Mouse (Mus musculus): ENCODE data around the gene Mob1b. TPM values are rescaled to one million over a fixed set of nuclear protein-coding genes. Genes with fewer than 3 reads are reported as not detected.

Gene Mob1b
- polyA plus RNA-seq, 1 experiment from 2014 or later, result 13.2 TPM

GRCm38 (mm10) chr5:88764430-88764986 is 43.9 kb downstream of the Mob1b start:
- WGBS, result under 1% methylated on average over 23 of the region's 23 CpGs
- H3K36me3 ChIP-seq (replicated peaks), result peaks cover 38% of the 10 kb centered on the region
- peak overlapping the region; percentile 96 for H3K27ac ChIP-seq (replicated peaks)
- DNase-seq (ENCODE audit: low spot score), result no peak
- H3K9me3 ChIP-seq, result no peaks in the 10 kb centered on the region
- no peaks in the 10 kb centered on the region for H3K27me3 ChIP-seq (replicated peaks; ENCODE audit: low read depth, poor library complexity, severe bottlenecking)
- peak overlapping the region; percentile 79 for H3K4me3 ChIP-seq
- H3K4me1 ChIP-seq, result peaks cover 21% of the 10 kb centered on the region

DNA sequence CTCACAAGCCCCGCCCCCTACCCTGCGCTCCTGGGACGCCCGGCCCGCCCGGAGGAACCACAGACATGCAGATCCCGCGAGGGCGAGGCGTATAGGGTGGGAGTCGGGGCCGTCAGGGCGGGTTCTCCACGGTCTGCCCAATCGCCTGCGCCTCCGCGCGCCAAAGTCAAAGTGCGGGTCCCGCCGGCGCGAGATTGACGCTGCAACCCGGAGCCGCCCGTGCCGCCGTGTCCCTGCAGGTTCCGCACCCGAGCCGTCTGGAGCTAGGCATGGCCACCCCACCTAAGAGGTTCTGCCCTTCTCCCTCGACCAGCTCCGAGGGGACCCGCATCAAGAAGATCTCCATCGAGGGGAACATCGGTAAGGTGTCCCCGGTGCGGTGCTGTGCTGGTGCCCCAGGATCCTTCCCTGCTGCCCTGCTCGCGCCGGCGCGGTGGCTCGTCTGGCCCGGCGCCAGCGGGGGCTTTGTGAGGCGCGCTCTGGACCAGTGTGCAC is 44.4 kb downstream of the Mob1b start, which contains the start of gene Dck:
Gene Dck (plus strand): TSS at position 10 of the 495 bp plus-strand sequence.
- H3K27ac ChIP-seq (replicated peaks), result peak within 1 kb of the TSS; percentile 96
- no peaks in the 10 kb centered on the region for H3K9me3 ChIP-seq
- H3K4me3 ChIP-seq, result peak within 1 kb of the TSS; percentile 79
- H3K27me3 ChIP-seq (replicated peaks; ENCODE audit: low read depth, poor library complexity, severe bottlenecking), result no peaks in the 10 kb centered on the region
- peaks cover 41% of the 10 kb centered on the region for H3K36me3 ChIP-seq (replicated peaks)
- DNase-seq (ENCODE audit: low spot score), result peak; percentile 100
- H3K4me1 ChIP-seq, result peaks cover 21% of the 10 kb centered on the region
- under 1% methylated on average over 51 of the region's 51 CpGs for WGBS

DNA sequence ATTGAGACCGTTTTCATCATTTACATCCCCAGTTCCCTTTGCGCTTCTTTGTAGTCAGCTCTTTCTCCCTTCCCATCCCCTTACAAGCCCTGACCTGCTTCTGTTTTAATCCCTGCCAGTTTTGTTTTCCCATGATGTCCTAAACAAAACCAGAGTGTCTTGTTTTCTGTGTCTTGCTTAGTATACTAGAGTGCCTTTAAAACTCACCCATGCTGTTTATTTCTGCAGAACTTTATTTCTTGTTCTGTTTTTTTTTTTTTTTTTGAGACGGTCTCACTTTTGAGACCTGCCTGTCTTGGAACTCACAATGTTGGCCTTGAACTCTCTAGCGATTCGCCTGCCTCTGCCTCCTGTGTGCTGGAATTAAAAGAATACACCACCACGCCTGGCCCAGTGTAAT is 44.9 kb downstream of the Mob1b start:
- 17% methylated on average over 6 of the region's 6 CpGs for WGBS
- peaks cover 21% of the 10 kb centered on the region for H3K4me1 ChIP-seq
- peak overlapping the region; percentile 79 for H3K4me3 ChIP-seq
- peaks cover 46% of the 10 kb centered on the region for H3K36me3 ChIP-seq (replicated peaks)
- no peaks in the 10 kb centered on the region for H3K27me3 ChIP-seq (replicated peaks; ENCODE audit: low read depth, poor library complexity, severe bottlenecking)
- DNase-seq (ENCODE audit: low spot score), result no peak
- H3K27ac ChIP-seq (replicated peaks), result peak overlapping the region; percentile 96
- no peaks in the 10 kb centered on the region for H3K9me3 ChIP-seq

DNA sequence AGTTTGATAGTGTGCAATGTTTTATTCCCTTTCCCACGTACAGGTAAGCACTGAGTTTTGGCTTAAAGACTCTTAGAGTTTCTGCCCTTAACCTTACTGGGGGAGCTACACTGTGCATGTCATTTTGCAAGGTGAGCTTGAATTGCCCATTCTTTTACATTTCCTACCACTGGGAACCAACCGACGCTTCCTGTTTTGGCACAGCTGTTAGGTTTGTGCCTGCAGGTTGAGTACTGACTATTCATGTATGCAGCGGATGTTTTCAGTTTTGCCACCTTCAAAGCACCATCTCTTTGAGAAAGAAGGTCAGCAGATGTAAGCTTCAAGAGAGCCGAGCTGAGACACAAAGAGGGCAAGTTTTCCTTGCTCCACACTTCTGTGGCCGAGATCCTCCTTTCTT is 45.5 kb downstream of the Mob1b start:
- WGBS, result 71% methylated on average over 6 of the region's 6 CpGs
- H3K4me3 ChIP-seq, result peak overlapping the region; percentile 79
- H3K27me3 ChIP-seq (replicated peaks; ENCODE audit: low read depth, poor library complexity, severe bottlenecking), result no peaks in the 10 kb centered on the region
- H3K9me3 ChIP-seq, result no peaks in the 10 kb centered on the region
- DNase-seq (ENCODE audit: low spot score), result no peak
- H3K27ac ChIP-seq (replicated peaks), result peak overlapping the region; percentile 96; the same call in 1 of the 2 replicates
- H3K4me1 ChIP-seq, result peaks cover 21% of the 10 kb centered on the region
- peaks cover 52% of the 10 kb centered on the region for H3K36me3 ChIP-seq (replicated peaks)

DNA sequence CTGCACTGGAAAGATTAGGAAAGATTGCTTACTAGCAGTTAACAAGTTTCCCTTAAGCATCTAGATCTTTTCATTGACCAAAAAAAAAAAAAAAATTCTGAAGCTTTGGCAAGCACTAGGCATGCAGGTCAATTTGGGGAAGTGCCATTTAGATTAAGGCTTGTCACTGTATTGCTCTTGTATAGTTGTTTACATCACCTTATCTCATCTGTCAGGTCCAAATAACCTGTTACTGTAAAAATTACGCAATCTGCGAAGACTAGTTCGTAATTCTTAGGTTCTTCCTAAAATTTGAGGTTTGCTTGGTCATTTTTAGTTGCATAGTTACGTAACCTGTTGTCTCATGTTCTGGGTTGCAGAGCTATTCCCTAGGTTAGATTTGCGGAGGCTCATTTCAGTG is 46.2 kb downstream of the Mob1b start:
- H3K36me3 ChIP-seq (replicated peaks), result peaks cover 59% of the 10 kb centered on the region
- no peak for DNase-seq (ENCODE audit: low spot score)
- no peaks in the 10 kb centered on the region for H3K27me3 ChIP-seq (replicated peaks; ENCODE audit: low read depth, poor library complexity, severe bottlenecking)
- no peak overlapping the region for H3K27ac ChIP-seq (replicated peaks)
- H3K4me1 ChIP-seq, result peaks cover 21% of the 10 kb centered on the region
- no peaks in the 10 kb centered on the region for H3K9me3 ChIP-seq
- H3K4me3 ChIP-seq, result peak overlapping the region; percentile 79
- WGBS, result 95% methylated on average over 5 of the region's 5 CpGs

DNA sequence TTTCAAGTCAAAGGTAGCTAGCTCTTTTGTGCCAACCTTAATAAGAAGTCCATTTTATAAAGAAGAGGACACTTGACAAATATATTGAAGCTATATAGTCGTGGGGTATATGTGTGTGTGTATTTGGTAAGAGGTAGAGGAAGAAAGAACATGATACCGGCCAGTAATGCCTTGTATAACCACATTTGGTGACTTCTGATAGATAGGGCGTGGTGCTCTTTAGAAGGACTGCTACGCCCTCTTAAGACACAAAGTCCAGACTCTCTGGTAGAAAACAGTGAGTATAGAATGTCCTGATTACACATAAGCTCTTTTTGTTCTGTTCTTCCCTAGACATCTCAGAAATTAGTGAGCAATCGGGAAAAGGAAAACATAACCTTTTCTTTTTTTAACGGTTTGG is 47.5 kb downstream of the Mob1b start:
- no peak overlapping the region for H3K4me3 ChIP-seq
- no peak for DNase-seq (ENCODE audit: low spot score)
- H3K9me3 ChIP-seq, result no peaks in the 10 kb centered on the region
- 88% methylated on average over 6 of the region's 6 CpGs for WGBS
- H3K27ac ChIP-seq (replicated peaks), result no peak overlapping the region
- no peaks in the 10 kb centered on the region for H3K27me3 ChIP-seq (replicated peaks; ENCODE audit: low read depth, poor library complexity, severe bottlenecking)
- peaks cover 68% of the 10 kb centered on the region for H3K36me3 ChIP-seq (replicated peaks)
- H3K4me1 ChIP-seq, result peaks cover 21% of the 10 kb centered on the region

- Histone ChIP-seq H3K4me1 (no peaks in the 10 kb centered on the region), H3K4me3 (no peak overlapping the region), H3K36me3 (replicated peaks) (peaks cover 97% of the 10 kb centered on the region), H3K27ac (replicated peaks) (no peak overlapping the region), H3K27me3 (replicated peaks; ENCODE audit: low read depth, poor library complexity, severe bottlenecking) (no peaks in the 10 kb centered on the region), H3K9me3 (no peaks in the 10 kb centered on the region)
- DNase-seq (ENCODE audit: low spot score), result no peak
- WGBS, result 81% methylated on average over 7 of the region's 7 CpGs
Measured at GRCm38 (mm10) chr5:88782072-88782765, 61.6 kb downstream of the Mob1b start.

- no peaks in the 10 kb centered on the region for H3K4me1 ChIP-seq
- WGBS, result 90% methylated on average over 1 of the region's 1 CpGs
- H3K4me3 ChIP-seq, result no peak overlapping the region
- H3K27ac ChIP-seq (replicated peaks), result no peak overlapping the region
- no peak for DNase-seq (ENCODE audit: low spot score)
- H3K36me3 ChIP-seq (replicated peaks), result peaks cover 77% of the 10 kb centered on the region
- H3K27me3 ChIP-seq (replicated peaks; ENCODE audit: low read depth, poor library complexity, severe bottlenecking), result no peaks in the 10 kb centered on the region
- no peaks in the 10 kb centered on the region for H3K9me3 ChIP-seq
Measured at GRCm38 (mm10) chr5:88785059-88785458, 64.4 kb downstream of the Mob1b start.

DNA sequence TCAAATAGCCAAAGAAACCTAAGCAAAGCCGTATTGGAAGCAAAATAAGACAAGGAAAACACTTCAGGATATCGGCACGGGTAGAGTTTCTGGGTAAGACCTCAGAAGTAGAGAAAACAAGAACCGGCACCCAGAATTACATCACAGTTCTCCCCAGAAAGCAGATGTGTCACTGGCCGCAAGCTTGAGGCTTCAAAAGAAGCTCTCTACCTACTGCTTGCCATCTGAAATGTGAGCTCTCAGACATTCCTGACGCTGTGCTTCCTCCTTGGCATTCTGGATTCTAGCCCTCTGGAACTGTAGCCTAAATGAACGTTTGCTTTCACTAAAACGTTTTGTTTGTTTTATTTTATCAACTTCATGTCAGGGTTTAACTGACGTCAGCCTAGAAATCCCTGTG is 70.0 kb downstream of the Mob1b start:
- 48% methylated on average over 9 of the region's 9 CpGs for WGBS
- Histone ChIP-seq H3K36me3 (replicated peaks) (peaks cover 21% of the 10 kb centered on the region), H3K9me3 (no peaks in the 10 kb centered on the region), H3K27ac (replicated peaks) (no peak overlapping the region), H3K4me1 (0 out of 2 replicates have a peak, but pooled peaks cover 2% of the 10 kb centered on the region), H3K4me3 (no peak overlapping the region), H3K27me3 (replicated peaks; ENCODE audit: low read depth, poor library complexity, severe bottlenecking) (no peaks in the 10 kb centered on the region)
- DNase-seq (ENCODE audit: low spot score), result no peak

DNA sequence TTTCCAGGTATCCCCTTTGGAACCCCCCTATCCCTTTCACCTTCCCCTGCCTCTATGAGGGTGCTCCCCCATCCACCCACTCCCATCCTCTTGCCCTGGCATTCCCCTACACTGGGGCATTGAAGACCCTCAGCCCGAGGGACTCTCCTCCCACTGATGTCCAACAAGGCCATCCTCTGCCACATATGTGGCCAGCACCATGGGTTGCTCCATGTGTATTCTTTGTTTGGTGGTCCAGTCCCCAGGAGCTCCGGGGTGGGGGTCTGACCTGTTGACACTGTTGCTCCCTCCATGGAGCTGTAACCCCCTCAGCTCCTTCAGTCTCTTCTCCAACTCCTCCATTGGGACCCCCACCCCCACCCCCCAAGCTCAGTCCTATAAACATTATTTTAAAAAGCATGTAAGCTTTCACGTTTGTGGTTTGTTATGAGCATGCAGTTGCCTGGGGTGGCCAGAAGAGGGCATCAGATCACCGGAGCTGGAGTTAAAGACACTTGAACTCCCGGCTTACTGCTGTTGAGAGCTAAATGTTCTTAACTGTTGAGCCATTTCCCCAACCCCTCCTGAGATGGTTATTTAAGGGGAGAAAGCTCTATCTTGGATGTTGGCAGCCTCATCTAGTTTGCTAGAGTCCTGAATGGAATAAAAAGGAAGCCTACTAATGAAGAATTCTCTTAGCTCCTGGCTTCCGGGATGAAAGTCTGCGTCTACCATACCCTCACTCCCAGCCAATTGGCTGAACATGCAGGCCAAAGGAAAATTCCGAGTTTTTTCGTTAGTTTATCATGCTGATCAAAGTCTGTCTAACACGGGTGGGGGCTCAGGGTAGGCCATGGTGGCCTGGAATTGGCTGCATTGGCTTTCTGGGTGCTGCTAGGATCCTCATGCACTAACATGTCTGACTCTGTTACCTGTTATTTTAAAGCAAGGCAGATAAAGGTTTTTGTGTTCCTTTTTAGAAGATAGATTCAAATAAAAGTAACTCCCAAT is 70.9 kb downstream of the Mob1b start:
- no peak overlapping the region for H3K27ac ChIP-seq (replicated peaks)
- peaks cover 3% of the 10 kb centered on the region; the same call in 1 of the 2 replicates for H3K4me1 ChIP-seq

GRCm38 (mm10) chr5:88793676-88794075 is 73.0 kb downstream of the Mob1b start:
- 89% methylated on average over 3 of the region's 3 CpGs for WGBS
- H3K27ac ChIP-seq (replicated peaks), result no peak overlapping the region
- no peak overlapping the region for H3K4me3 ChIP-seq

More for the DNA sequence above, 70.9 kb downstream of the Mob1b start:
- Histone ChIP-seq H3K36me3 (replicated peaks) (peaks cover 12% of the 10 kb centered on the region), H3K9me3 (no peaks in the 10 kb centered on the region), H3K27me3 (replicated peaks; ENCODE audit: low read depth, poor library complexity, severe bottlenecking) (no peaks in the 10 kb centered on the region), H3K4me3 (no peak overlapping the region)
- WGBS, result 43% methylated on average over 10 of the region's 10 CpGs
- DNase-seq (ENCODE audit: low spot score), result peak; percentile 64

DNA sequence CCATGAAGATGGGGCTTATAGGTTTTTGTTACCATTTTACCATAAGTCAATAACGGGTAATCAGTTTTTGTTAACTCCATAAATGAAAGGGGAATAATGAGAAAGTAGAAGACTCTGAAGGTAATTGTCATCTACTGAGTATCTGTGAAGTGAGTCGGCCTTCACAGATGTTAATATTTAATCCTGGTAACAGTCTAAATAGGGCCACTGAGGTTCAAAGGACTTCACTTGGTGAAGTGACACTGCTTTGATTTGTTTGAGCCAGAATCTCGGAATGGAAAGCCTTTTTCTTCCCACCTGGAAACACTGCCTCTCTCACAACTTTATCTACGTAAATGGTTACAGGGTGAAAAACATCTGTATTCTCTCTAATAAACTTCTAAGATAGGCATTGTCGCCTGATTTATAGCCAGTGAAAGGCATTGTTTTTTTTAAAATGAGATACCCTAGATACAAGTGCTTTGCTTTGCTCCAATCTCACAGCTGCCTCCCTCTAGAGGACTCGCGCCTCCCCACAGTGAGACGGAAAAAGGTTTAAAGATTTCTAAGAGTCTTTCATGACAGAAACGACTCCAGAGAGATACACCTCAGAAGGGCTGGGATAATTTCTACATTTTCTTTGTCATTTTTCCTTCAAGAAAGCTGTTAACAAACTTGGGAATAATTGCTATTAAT is 75.4 kb downstream of the Mob1b start:
- no peak overlapping the region for H3K27ac ChIP-seq (replicated peaks)
- 67% methylated on average over 9 of the region's 9 CpGs for WGBS
- H3K4me1 ChIP-seq, result peaks cover 6% of the 10 kb centered on the region; the same call in 1 of the 2 replicates
- H3K4me3 ChIP-seq, result no peak overlapping the region
- no peaks in the 10 kb centered on the region for H3K36me3 ChIP-seq (replicated peaks)
- H3K9me3 ChIP-seq, result no peaks in the 10 kb centered on the region
- H3K27me3 ChIP-seq (replicated peaks; ENCODE audit: low read depth, poor library complexity, severe bottlenecking), result no peaks in the 10 kb centered on the region
- DNase-seq (ENCODE audit: low spot score), result no peak

More at GRCm38 (mm10) chr5:88793676-88794075, 73.0 kb downstream of the Mob1b start:
- DNase-seq (ENCODE audit: low spot score), result no peak
- no peaks in the 10 kb centered on the region for H3K36me3 ChIP-seq (replicated peaks)
- H3K27me3 ChIP-seq (replicated peaks; ENCODE audit: low read depth, poor library complexity, severe bottlenecking), result no peaks in the 10 kb centered on the region
- H3K4me1 ChIP-seq, result peaks cover 6% of the 10 kb centered on the region; the same call in 1 of the 2 replicates
- no peaks in the 10 kb centered on the region for H3K9me3 ChIP-seq
